Mouse (Mus musculus): ENCODE data around the gene Sh3bp4. TPM values are rescaled to one million over a fixed set of nuclear protein-coding genes. Genes with fewer than 3 reads are reported as not detected.
A peak's percentile ranks its signal among the peaks of the same experiment; 100 is the strongest.

Gene Sh3bp4
- polyA plus RNA-seq, 1 experiment from 2014 or later, result 18.0 TPM

- H3K4me3 ChIP-seq (ENCODE audit: low read depth, low read length), result no peak overlapping the region
- H3K4me1 ChIP-seq (replicated peaks; ENCODE audit: control insufficient read depth, insufficient read depth, low read length), result peaks cover 28% of the 10 kb centered on the region
- WGBS, result 75% methylated on average over 5 of the region's 5 CpGs
- no peaks in the 10 kb centered on the region for H3K27me3 ChIP-seq (ENCODE audit: control insufficient read depth, insufficient read depth, low read length)
- no peaks in the 10 kb centered on the region for H3K36me3 ChIP-seq (ENCODE audit: control insufficient read depth, insufficient read depth, low read length)
- ATAC-seq (ENCODE audit: low FRiP score), result no peak
- DNase-seq (ENCODE audit: low spot score), result no peak
- H3K27ac ChIP-seq (ENCODE audit: low read depth, low read length), result no peak overlapping the region
- H3K4me2 ChIP-seq (replicated peaks; ENCODE audit: low read depth, low read length), result no peak overlapping the region
- H3K9me3 ChIP-seq (ENCODE audit: control insufficient read depth, low read length), result no peaks in the 10 kb centered on the region
- no peak overlapping the region for H3K9ac ChIP-seq (ENCODE audit: low read depth, low read length)
Observed at GRCm38 (mm10) chr1:89093696-89094095, 23.5 kb downstream of the Sh3bp4 start.

DNA sequence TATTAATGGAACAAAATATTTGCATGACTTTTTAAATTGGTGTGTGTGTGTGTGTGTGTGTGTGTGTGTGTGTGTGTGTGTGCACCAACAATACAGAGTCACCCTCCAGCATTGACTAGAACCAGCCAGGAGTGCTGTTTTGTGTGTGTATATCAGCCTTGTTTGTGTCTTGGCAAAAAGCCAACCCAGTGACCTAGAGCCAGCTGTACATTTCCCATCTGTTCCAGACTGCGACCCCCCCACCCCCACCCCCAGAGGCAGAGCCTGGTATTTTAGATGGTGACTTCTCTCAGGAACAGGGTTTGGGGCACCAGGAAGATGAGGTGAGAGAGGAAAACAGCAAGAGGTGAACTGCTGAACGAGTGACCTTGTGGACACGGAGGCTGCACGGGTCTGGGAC, 24.2 kb downstream of the Sh3bp4 start:
- H3K36me3 ChIP-seq (ENCODE audit: control insufficient read depth, insufficient read depth, low read length), result no peaks in the 10 kb centered on the region
- no peaks in the 10 kb centered on the region for H3K9me3 ChIP-seq (ENCODE audit: control insufficient read depth, low read length)
- ATAC-seq (ENCODE audit: low FRiP score) (no peak; the same call in 1 of the 2 replicates), DNase-seq (ENCODE audit: low spot score) (peak; percentile 18)
- H3K9ac ChIP-seq (ENCODE audit: low read depth, low read length), result no peak overlapping the region
- no peaks in the 10 kb centered on the region for H3K27me3 ChIP-seq (ENCODE audit: control insufficient read depth, insufficient read depth, low read length)
- no peak overlapping the region for H3K4me3 ChIP-seq (ENCODE audit: low read depth, low read length)
- 68% methylated on average over 4 of the region's 4 CpGs for WGBS
- H3K4me1 ChIP-seq (replicated peaks; ENCODE audit: control insufficient read depth, insufficient read depth, low read length), result peaks cover 28% of the 10 kb centered on the region
- no peak overlapping the region for H3K27ac ChIP-seq (ENCODE audit: low read depth, low read length)
- H3K4me2 ChIP-seq (replicated peaks; ENCODE audit: low read depth, low read length), result no peak overlapping the region

DNA sequence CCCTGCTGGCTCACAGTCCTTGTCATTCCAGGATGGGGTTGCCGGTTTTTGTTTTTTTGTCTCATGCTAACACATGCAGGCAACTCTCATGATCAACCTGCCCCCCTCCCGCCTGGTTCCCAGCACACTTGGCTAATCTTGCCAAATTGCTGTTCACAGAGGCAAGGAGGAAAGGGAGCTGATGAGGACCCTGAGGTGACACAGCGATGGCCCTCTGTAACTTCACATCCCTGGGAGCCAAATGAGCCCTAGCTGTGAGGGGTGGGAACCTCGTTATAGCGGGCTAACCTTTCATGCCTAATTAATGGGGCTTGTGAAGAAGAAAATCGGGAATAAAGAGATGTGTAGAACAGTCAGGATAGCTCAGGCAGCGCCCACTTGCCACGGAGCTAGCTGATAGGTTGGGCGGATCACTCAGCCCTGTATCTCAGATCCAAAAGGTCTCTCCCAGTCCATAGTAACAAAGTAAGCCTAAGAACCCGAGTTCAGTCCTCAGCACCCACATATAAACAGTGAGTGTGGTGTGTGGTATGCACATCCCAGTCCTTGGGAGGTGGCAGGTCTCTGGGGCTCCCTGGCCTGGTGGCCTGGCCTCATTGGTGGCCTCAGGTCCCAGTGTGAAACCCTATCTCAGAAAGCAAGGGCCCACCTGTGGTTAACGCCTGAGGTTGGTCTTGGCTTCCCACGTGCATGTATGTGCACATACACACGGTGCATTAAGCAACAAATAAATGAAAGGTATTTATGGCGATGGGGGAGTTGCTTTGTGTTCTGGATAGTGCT, 25.6 kb downstream of the Sh3bp4 start:
- no peak for ATAC-seq (ENCODE audit: low FRiP score)
- DNase-seq (ENCODE audit: low spot score), result peak; percentile 27
- Histone ChIP-seq H3K4me1 (replicated peaks; ENCODE audit: control insufficient read depth, insufficient read depth, low read length) (peaks cover 28% of the 10 kb centered on the region), H3K4me3 (ENCODE audit: low read depth, low read length) (no peak overlapping the region), H3K9me3 (ENCODE audit: control insufficient read depth, low read length) (no peaks in the 10 kb centered on the region), H3K27ac (ENCODE audit: low read depth, low read length) (no peak overlapping the region), H3K27me3 (ENCODE audit: control insufficient read depth, insufficient read depth, low read length) (no peaks in the 10 kb centered on the region), H3K4me2 (replicated peaks; ENCODE audit: low read depth, low read length) (no peak overlapping the region), H3K36me3 (ENCODE audit: control insufficient read depth, insufficient read depth, low read length) (no peaks in the 10 kb centered on the region), H3K9ac (ENCODE audit: low read depth, low read length) (no peak overlapping the region)
- 15% methylated on average over 14 of the region's 14 CpGs for WGBS

- 0 out of 2 replicates have a peak overlapping the region, but pooled peaks have one; percentile 45 for H3K27ac ChIP-seq (ENCODE audit: low read depth, low read length)
- H3K4me1 ChIP-seq (replicated peaks; ENCODE audit: control insufficient read depth, insufficient read depth, low read length), result peaks cover 5% of the 10 kb centered on the region
- H3K36me3 ChIP-seq (ENCODE audit: control insufficient read depth, insufficient read depth, low read length), result no peaks in the 10 kb centered on the region
- peak; percentile 45; the same call in 1 of the 2 replicates for ATAC-seq (ENCODE audit: low FRiP score)
- peak; percentile 56 for DNase-seq (ENCODE audit: low spot score)
- H3K4me2 ChIP-seq (replicated peaks; ENCODE audit: low read depth, low read length), result no peak overlapping the region
- no peak overlapping the region for H3K4me3 ChIP-seq (ENCODE audit: low read depth, low read length)
- H3K27me3 ChIP-seq (ENCODE audit: control insufficient read depth, insufficient read depth, low read length), result no peaks in the 10 kb centered on the region
- H3K9ac ChIP-seq (ENCODE audit: low read depth, low read length), result no peak overlapping the region
- H3K9me3 ChIP-seq (ENCODE audit: control insufficient read depth, low read length), result no peaks in the 10 kb centered on the region
- 25% methylated on average over 13 of the region's 15 CpGs for WGBS
Observed at GRCm38 (mm10) chr1:89102231-89103003, 32.2 kb downstream of the Sh3bp4 start.

GRCm38 (mm10) chr1:89103004-89103263, 32.7 kb downstream of the Sh3bp4 start:
- Histone ChIP-seq H3K4me3 (ENCODE audit: low read depth, low read length) (no peak overlapping the region), H3K27me3 (ENCODE audit: control insufficient read depth, insufficient read depth, low read length) (no peaks in the 10 kb centered on the region), H3K36me3 (ENCODE audit: control insufficient read depth, insufficient read depth, low read length) (no peaks in the 10 kb centered on the region), H3K4me2 (replicated peaks; ENCODE audit: low read depth, low read length) (no peak overlapping the region), H3K27ac (ENCODE audit: low read depth, low read length) (no peak overlapping the region), H3K9ac (ENCODE audit: low read depth, low read length) (no peak overlapping the region), H3K4me1 (replicated peaks; ENCODE audit: control insufficient read depth, insufficient read depth, low read length) (peaks cover 10% of the 10 kb centered on the region), H3K9me3 (ENCODE audit: control insufficient read depth, low read length) (no peaks in the 10 kb centered on the region)
- WGBS, result 28% methylated on average over 3 of the region's 3 CpGs
- ATAC-seq (ENCODE audit: low FRiP score), result no peak
- DNase-seq (ENCODE audit: low spot score), result peak; percentile 16

- Histone ChIP-seq H3K4me2 (replicated peaks; ENCODE audit: low read depth, low read length) (no peak overlapping the region), H3K27me3 (ENCODE audit: control insufficient read depth, insufficient read depth, low read length) (no peaks in the 10 kb centered on the region), H3K27ac (ENCODE audit: low read depth, low read length) (no peak overlapping the region), H3K36me3 (ENCODE audit: control insufficient read depth, insufficient read depth, low read length) (no peaks in the 10 kb centered on the region), H3K9me3 (ENCODE audit: control insufficient read depth, low read length) (no peaks in the 10 kb centered on the region), H3K4me1 (replicated peaks; ENCODE audit: control insufficient read depth, insufficient read depth, low read length) (peaks cover 15% of the 10 kb centered on the region), H3K9ac (ENCODE audit: low read depth, low read length) (no peak overlapping the region), H3K4me3 (ENCODE audit: low read depth, low read length) (no peak overlapping the region)
- 85% methylated on average over 12 of the region's 12 CpGs for WGBS
- DNase-seq (ENCODE audit: low spot score) (no peak), ATAC-seq (ENCODE audit: low FRiP score) (no peak)
Observed at GRCm38 (mm10) chr1:89103505-89103904, 33.3 kb downstream of the Sh3bp4 start.

- no peak for ATAC-seq (ENCODE audit: low FRiP score)
- Histone ChIP-seq H3K27ac (ENCODE audit: low read depth, low read length) (no peak overlapping the region), H3K27me3 (ENCODE audit: control insufficient read depth, insufficient read depth, low read length) (no peaks in the 10 kb centered on the region), H3K9ac (ENCODE audit: low read depth, low read length) (no peak overlapping the region), H3K4me1 (replicated peaks; ENCODE audit: control insufficient read depth, insufficient read depth, low read length) (peaks cover 16% of the 10 kb centered on the region), H3K4me3 (ENCODE audit: low read depth, low read length) (no peak overlapping the region), H3K9me3 (ENCODE audit: control insufficient read depth, low read length) (no peaks in the 10 kb centered on the region), H3K4me2 (replicated peaks; ENCODE audit: low read depth, low read length) (no peak overlapping the region), H3K36me3 (ENCODE audit: control insufficient read depth, insufficient read depth, low read length) (no peaks in the 10 kb centered on the region)
- 79% methylated on average over 13 of the region's 13 CpGs for WGBS
- DNase-seq (ENCODE audit: low spot score), result no peak
Observed at GRCm38 (mm10) chr1:89104066-89104765, 34.0 kb downstream of the Sh3bp4 start.

DNA sequence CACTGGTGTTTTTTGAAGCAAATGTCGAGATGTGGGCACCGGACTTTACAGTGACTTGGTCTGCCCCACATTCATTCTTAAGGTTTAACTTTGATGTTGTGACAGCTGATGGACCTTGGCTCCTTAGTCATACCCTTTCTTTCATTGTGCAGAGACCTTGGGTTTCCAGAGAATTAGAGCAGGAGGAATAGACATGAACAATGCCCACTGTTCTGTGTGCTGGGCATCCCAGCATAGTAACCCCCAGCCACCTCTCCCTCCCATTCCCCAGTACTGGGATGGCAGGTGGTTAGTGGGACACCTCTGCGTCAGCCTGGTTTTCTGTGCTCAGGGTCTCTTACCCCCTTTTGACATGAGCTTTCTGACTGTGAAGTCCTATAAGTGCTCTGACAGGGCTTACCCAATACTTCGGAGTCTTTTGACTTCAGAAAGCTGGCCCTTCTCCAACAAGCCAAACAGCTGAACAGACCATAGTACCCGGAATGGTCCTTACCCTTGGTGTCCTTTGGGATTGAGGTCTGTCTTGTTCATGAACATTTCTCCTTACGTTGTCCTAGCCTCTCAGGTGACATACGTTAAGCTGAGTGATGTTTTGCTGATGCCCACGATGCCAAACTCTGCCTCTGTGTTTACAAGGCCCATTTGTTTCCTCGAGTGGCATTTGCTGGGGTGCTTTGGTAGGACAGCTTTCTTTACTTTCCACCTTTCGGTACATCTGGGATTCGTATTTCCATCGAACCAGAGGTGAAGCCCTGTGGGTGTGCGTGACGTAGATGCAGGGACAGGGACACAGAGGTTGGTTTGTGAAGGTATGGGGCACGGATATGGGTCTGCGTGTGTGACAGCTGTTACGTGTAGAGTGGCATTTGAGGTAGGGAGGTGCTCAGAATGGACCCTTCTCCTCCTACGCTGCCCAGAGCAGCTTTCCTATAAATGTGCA, 35.9 kb downstream of the Sh3bp4 start:
- Histone ChIP-seq H3K9me3 (ENCODE audit: control insufficient read depth, low read length) (no peaks in the 10 kb centered on the region), H3K4me2 (replicated peaks; ENCODE audit: low read depth, low read length) (no peak overlapping the region), H3K4me3 (ENCODE audit: low read depth, low read length) (no peak overlapping the region), H3K36me3 (ENCODE audit: control insufficient read depth, insufficient read depth, low read length) (no peaks in the 10 kb centered on the region), H3K27me3 (ENCODE audit: control insufficient read depth, insufficient read depth, low read length) (no peaks in the 10 kb centered on the region), H3K27ac (ENCODE audit: low read depth, low read length) (no peak overlapping the region), H3K9ac (ENCODE audit: low read depth, low read length) (no peak overlapping the region), H3K4me1 (replicated peaks; ENCODE audit: control insufficient read depth, insufficient read depth, low read length) (peaks cover 16% of the 10 kb centered on the region)
- 91% methylated on average over 18 of the region's 18 CpGs for WGBS
- DNase-seq (ENCODE audit: low spot score) (no peak), ATAC-seq (ENCODE audit: low FRiP score) (no peak)

All from hindbrain, embryonic 11.5 days (tissue).